Mouse (Mus musculus) intestine, embryonic 16.5 days (tissue): ENCODE data around the gene Lamc1. TPM values are rescaled to one million over a fixed set of nuclear protein-coding genes. Genes with fewer than 3 reads are reported as not detected.

Experiments used
- ATAC-seq: fragments of 200-750 bp; cut with Nextera tagmentation; 2 replicates; pipeline ENCODE4 v1.8.0; 2017; ENCODE audit warnings: moderate TSS enrichment, moderate library complexity
- H3K27ac ChIP-seq: fragments of 300-500 bp; sonication (generic); 2 replicates; pipeline ENCODE4 v1.5.1; 2014; ENCODE audit warnings: mild to moderate bottlenecking, low read length
- H3K27me3 ChIP-seq: fragments of 300-500 bp; sonication (generic); replicated peaks from 2 replicates; pipeline ENCODE4 v1.6.1; 2014; ENCODE audit warnings: low read length, control low read depth, mixed read lengths; ENCODE audit not compliant: control insufficient read depth, insufficient read depth
- H3K36me3 ChIP-seq: fragments of 300-500 bp; sonication (generic); 2 replicates; pipeline ENCODE4 v1.6.1; 2014; ENCODE audit warnings: low read length, control low read depth; ENCODE audit not compliant: control insufficient read depth, insufficient read depth
- H3K4me1 ChIP-seq: fragments of 300-500 bp; sonication (generic); 2 replicates; pipeline ENCODE4 v1.6.1; 2014; ENCODE audit warnings: low read length, control low read depth, mixed read lengths; ENCODE audit not compliant: control insufficient read depth, insufficient read depth
- H3K4me2 ChIP-seq: fragments of 300-500 bp; sonication (generic); 2 replicates; pipeline ENCODE4 v1.6.1; 2014; ENCODE audit warnings: low read depth, low read length, control low read depth
- H3K4me3 ChIP-seq: fragments of 300-500 bp; sonication (generic); 2 replicates; pipeline ENCODE4 v1.5.1; 2014; ENCODE audit warnings: mild to moderate bottlenecking, low read length
- H3K9ac ChIP-seq: fragments of 300-500 bp; sonication (generic); 2 replicates; pipeline ENCODE4 v1.6.1; 2014; ENCODE audit warnings: low read depth, low read length
- H3K9me3 ChIP-seq: fragments of 300-500 bp; sonication (generic); 2 replicates; pipeline ENCODE4 v1.6.1; 2016; ENCODE audit warnings: low read length, control low read depth; ENCODE audit not compliant: control insufficient read depth
- whole genome bisulfite sequencing: fragments of 180-500 bp; shearing (Covaris S2); extraction: QIAGEN DNeasy Blood & Tissue Kit; methylation state at CpG from one replicate; pipeline ENCODE4 v1.1.7; 2014; 5-methylcytosine and 5-hydroxymethylcytosine counted together
- polyA plus RNA-seq: library from polyadenylated mRNA; unstranded; fragments of >200 nt; fragmentation: Nextera tagmentation; extraction: Ambion mirVana; gene quantifications from 2 replicates; pipeline ENCODE4 v1.2.1, GENCODE M21; 2015

The Lamc1 gene
- polyA plus RNA-seq, 1 experiment from 2014 or later: 37.1 TPM

- Histone ChIP-seq H3K4me3 (no peak overlapping the region), H3K36me3 (no peaks in the 10 kb centered on the region), H3K9me3 (no peaks in the 10 kb centered on the region), H3K27me3 (no peaks in the 10 kb centered on the region), H3K9ac (no peak overlapping the region), H3K27ac (no peak overlapping the region), H3K4me2 (no peak overlapping the region), H3K4me1 (peaks cover 21% of the 10 kb centered on the region)
- 56% methylated on average over 5 of the region's 5 CpGs for WGBS
- ATAC-seq: no peak
Observed at GRCm38 (mm10) chr1:153280411-153280810, 52.2 kb downstream of the Lamc1 start.

- no peaks in the 10 kb centered on the region for H3K9me3 ChIP-seq
- ATAC-seq: peak; percentile 22; the same call in 1 of the 2 replicates
- no peaks in the 10 kb centered on the region for H3K27me3 ChIP-seq
- peaks cover 33% of the 10 kb centered on the region for H3K4me1 ChIP-seq
- no peak overlapping the region for H3K27ac ChIP-seq
- 43% methylated on average over 9 of the region's 9 CpGs for WGBS
- no peak overlapping the region for H3K9ac ChIP-seq
- no peak overlapping the region for H3K4me3 ChIP-seq
- no peak overlapping the region for H3K4me2 ChIP-seq
- H3K36me3 ChIP-seq: no peaks in the 10 kb centered on the region
Observed at GRCm38 (mm10) chr1:153278028-153278613, 54.5 kb downstream of the Lamc1 start.

- ATAC-seq: no peak
- Histone ChIP-seq H3K27ac (no peak overlapping the region), H3K36me3 (no peaks in the 10 kb centered on the region)
Observed at GRCm38 (mm10) chr1:153275466-153275865, 57.1 kb downstream of the Lamc1 start.

GRCm38 (mm10) chr1:153274611-153275010 lies 58.0 kb downstream of the Lamc1 start:
- WGBS: 19% methylated on average over 6 of the region's 6 CpGs
- no peaks in the 10 kb centered on the region for H3K36me3 ChIP-seq
- H3K4me1 ChIP-seq: peaks cover 22% of the 10 kb centered on the region
- no peaks in the 10 kb centered on the region for H3K9me3 ChIP-seq
- no peak overlapping the region for H3K4me2 ChIP-seq
- H3K27ac ChIP-seq: no peak overlapping the region
- ATAC-seq: peak; percentile 63
- no peak overlapping the region for H3K4me3 ChIP-seq
- H3K27me3 ChIP-seq: no peaks in the 10 kb centered on the region
- no peak overlapping the region for H3K9ac ChIP-seq

More at GRCm38 (mm10) chr1:153275466-153275865, 57.1 kb downstream of the Lamc1 start:
- Histone ChIP-seq H3K27me3 (no peaks in the 10 kb centered on the region), H3K4me3 (no peak overlapping the region), H3K4me2 (no peak overlapping the region), H3K9me3 (no peaks in the 10 kb centered on the region), H3K9ac (no peak overlapping the region), H3K4me1 (peaks cover 23% of the 10 kb centered on the region)
- 62% methylated on average over 5 of the region's 5 CpGs for WGBS

- ATAC-seq: no peak; the same call in 1 of the 2 replicates
- Histone ChIP-seq H3K27ac (0 out of 2 replicates have a peak overlapping the region, but pooled peaks have one; percentile 5), H3K9ac (no peak overlapping the region), H3K4me2 (no peak overlapping the region), H3K4me1 (peaks cover 29% of the 10 kb centered on the region), H3K27me3 (no peaks in the 10 kb centered on the region), H3K36me3 (no peaks in the 10 kb centered on the region), H3K4me3 (no peak overlapping the region), H3K9me3 (no peaks in the 10 kb centered on the region)
- WGBS: 31% methylated on average over 8 of the region's 8 CpGs
Observed at GRCm38 (mm10) chr1:153273657-153274056, 58.9 kb downstream of the Lamc1 start.

GRCm38 (mm10) chr1:153270827-153271226 lies 61.8 kb downstream of the Lamc1 start:
- no peak overlapping the region for H3K27ac ChIP-seq
- no peak overlapping the region for H3K9ac ChIP-seq
- no peaks in the 10 kb centered on the region for H3K9me3 ChIP-seq
- H3K4me2 ChIP-seq: no peak overlapping the region
- no peak overlapping the region for H3K4me3 ChIP-seq
- peaks cover 40% of the 10 kb centered on the region for H3K4me1 ChIP-seq
- WGBS: 94% methylated on average over 15 of the region's 15 CpGs
- H3K27me3 ChIP-seq: no peaks in the 10 kb centered on the region
- H3K36me3 ChIP-seq: no peaks in the 10 kb centered on the region
- ATAC-seq: no peak

- no peak overlapping the region for H3K4me3 ChIP-seq
- H3K9ac ChIP-seq: no peak overlapping the region
- H3K4me2 ChIP-seq: no peak overlapping the region
- no peaks in the 10 kb centered on the region for H3K27me3 ChIP-seq
- peaks cover 43% of the 10 kb centered on the region for H3K4me1 ChIP-seq
- no peaks in the 10 kb centered on the region for H3K36me3 ChIP-seq
- 75% methylated on average over 6 of the region's 6 CpGs for WGBS
- H3K9me3 ChIP-seq: no peaks in the 10 kb centered on the region
- no peak overlapping the region for H3K27ac ChIP-seq
- no peak for ATAC-seq
Observed at GRCm38 (mm10) chr1:153269681-153270080, 62.9 kb downstream of the Lamc1 start.

GRCm38 (mm10) chr1:153268806-153269309 lies 63.7 kb downstream of the Lamc1 start:
- 68% methylated on average over 6 of the region's 6 CpGs for WGBS
- Histone ChIP-seq H3K9ac (no peak overlapping the region), H3K27me3 (no peaks in the 10 kb centered on the region), H3K4me2 (no peak overlapping the region), H3K4me3 (no peak overlapping the region), H3K4me1 (peaks cover 49% of the 10 kb centered on the region), H3K27ac (no peak overlapping the region), H3K9me3 (no peaks in the 10 kb centered on the region), H3K36me3 (no peaks in the 10 kb centered on the region)
- no peak for ATAC-seq

GRCm38 (mm10) chr1:153268306-153268705 lies 64.3 kb downstream of the Lamc1 start:
- no peaks in the 10 kb centered on the region for H3K27me3 ChIP-seq
- H3K4me3 ChIP-seq: no peak overlapping the region
- no peak for ATAC-seq
- no peaks in the 10 kb centered on the region for H3K36me3 ChIP-seq
- 79% methylated on average over 7 of the region's 7 CpGs for WGBS
- peaks cover 48% of the 10 kb centered on the region for H3K4me1 ChIP-seq
- no peak overlapping the region for H3K4me2 ChIP-seq
- H3K9ac ChIP-seq: no peak overlapping the region
- no peaks in the 10 kb centered on the region for H3K9me3 ChIP-seq
- peak overlapping the region; percentile 10 for H3K27ac ChIP-seq

GRCm38 (mm10) chr1:153267730-153268129 lies 64.9 kb downstream of the Lamc1 start:
- Histone ChIP-seq H3K9ac (no peak overlapping the region), H3K27me3 (no peaks in the 10 kb centered on the region), H3K36me3 (no peaks in the 10 kb centered on the region), H3K9me3 (no peaks in the 10 kb centered on the region), H3K4me1 (peaks cover 48% of the 10 kb centered on the region), H3K27ac (peak overlapping the region; percentile 91), H3K4me3 (no peak overlapping the region), H3K4me2 (no peak overlapping the region)
- peak; percentile 16; the same call in 1 of the 2 replicates for ATAC-seq
- 71% methylated on average over 7 of the region's 7 CpGs for WGBS
